Mouse (Mus musculus): ENCODE data around the gene Exosc1. TPM values are rescaled to one million over a fixed set of nuclear protein-coding genes. Genes with fewer than 3 reads are reported as not detected.

The Exosc1 gene
- total RNA-seq, 2 experiments from 2014 or later: 81.2 to 86.7 TPM

DNA sequence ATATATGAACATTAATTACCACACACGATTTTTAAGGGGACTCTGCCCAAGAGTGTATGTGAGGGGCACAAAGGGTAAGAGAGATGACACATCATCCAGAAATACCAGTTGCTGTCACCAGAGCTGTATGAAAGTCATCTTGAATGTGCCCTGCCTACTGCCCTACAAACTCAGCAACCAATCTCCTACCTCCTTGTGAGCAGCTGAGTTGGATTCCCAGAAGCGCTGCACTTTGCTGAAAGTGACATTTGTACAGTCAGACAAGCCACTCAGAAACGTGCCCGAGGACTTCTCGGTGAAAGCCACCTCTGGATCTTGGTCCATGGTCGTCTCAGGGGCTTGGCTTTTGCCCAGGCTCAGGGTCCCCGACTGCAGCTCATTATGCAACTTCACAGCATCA lies 38.3 kb downstream of the Exosc1 start:
- ATAC-seq (replicated peaks; ENCODE audit: low FRiP score, low TSS enrichment, poor library complexity, severe bottlenecking): no peak

DNA sequence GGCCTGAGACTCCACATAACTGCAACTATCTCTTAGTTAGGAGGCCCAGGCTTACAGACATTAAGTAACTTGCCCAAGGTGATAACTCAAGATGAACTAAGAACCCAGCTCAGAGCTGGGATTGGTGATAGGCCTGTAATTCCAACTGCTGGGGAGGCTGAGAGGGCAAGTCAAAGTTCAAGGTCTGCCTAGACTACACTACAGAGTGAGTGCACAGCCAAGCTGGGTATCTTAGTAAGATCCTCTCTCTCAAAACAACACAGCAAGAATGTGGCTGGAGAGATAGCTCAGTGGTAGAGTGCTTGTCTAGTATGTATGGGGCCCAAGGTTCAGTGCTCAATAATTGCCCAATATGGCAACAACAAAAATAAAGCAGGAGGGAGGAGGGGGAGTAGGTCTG lies 45.0 kb downstream of the Exosc1 start:
- ATAC-seq (replicated peaks; ENCODE audit: low FRiP score, low TSS enrichment, poor library complexity, severe bottlenecking): no peak

DNA sequence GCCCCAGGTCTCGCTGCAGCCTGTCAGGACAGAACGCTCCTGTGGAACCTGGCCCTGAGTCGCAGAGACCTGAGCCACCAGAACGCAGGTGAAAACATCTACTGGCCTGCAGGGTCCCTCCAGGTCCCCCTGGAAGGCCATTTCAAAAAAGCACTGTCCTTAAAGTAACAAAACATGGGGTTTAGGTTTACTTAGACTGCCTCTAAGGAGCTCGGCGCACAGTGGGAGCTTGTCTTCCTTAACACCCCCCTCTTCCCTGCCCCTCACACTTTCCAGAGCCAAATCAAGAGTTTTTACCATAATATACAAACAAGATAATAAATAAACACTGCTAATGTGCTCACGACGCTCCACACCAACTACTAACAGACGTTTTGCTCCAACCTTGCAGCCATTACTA lies 49.3 kb downstream of the Exosc1 start:
- ATAC-seq (replicated peaks; ENCODE audit: low FRiP score, low TSS enrichment, poor library complexity, severe bottlenecking): no peak

DNA sequence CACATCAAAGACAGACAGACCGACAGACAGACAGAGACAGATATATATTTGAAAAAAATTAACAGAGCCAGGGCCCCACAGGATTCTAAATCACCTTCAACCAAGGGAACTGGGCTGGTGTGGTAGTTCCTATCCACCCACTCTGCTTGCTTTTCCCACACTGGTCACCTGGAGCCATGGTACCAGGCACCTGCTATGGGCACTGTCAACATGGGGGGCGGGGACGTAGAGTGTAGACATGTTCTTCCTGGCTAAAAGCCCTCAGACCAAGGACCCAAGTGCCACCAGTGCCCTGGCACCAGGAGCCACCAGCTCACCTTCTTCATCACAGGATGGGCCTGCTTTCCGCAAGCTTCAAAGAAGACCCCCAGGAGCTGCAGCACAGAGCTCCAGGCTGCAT lies 51.4 kb downstream of the Exosc1 start:
- ATAC-seq (replicated peaks; ENCODE audit: low FRiP score, low TSS enrichment, poor library complexity, severe bottlenecking): no peak

DNA sequence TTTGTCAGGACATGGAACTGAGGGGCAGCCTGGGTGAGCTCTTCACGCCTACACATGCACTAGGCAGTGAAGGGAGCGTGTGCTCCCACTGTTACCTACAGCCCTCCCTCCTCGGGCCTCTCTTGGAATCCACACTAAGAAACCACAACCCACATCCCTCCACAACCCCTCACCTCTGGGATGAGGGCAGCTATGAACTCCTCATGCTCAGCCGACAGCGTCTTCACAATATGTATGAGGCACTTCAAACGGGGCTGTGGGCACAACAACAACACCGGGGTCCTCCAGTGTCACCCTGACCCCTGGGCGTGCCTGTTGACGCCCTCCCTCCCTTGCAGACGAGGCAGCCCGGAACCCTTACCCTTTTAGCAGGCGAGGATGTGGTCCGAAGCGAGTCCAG lies 58.9 kb downstream of the Exosc1 start:
- ATAC-seq (replicated peaks; ENCODE audit: low FRiP score, low TSS enrichment, poor library complexity, severe bottlenecking): no peak

Other genes with a start within 250 kb of the Exosc1 start
- 0.50 TPM in 1 of 2 replicates, not detected in the other for gene Slit1, start 189.8 kb downstream of the Exosc1 start, total RNA-seq (2014; fragmentation: Nextera tagmentation)
- gene Slit1, start 189.8 kb downstream of the Exosc1 start, total RNA-seq (2017): not detected in 2 replicates
- gene Arhgap19, start 131.4 kb downstream of the Exosc1 start, total RNA-seq (2014; fragmentation: Nextera tagmentation): 41.0 and 44.7 TPM in 2 replicates
- 34.1 and 40.5 TPM in 2 replicates for gene Arhgap19, start 131.4 kb downstream of the Exosc1 start, total RNA-seq (2017)
- 18.1 and 25.6 TPM in 2 replicates for gene Frat1, start 103.5 kb downstream of the Exosc1 start, total RNA-seq (2014; fragmentation: Nextera tagmentation)
- gene Frat1, start 103.5 kb downstream of the Exosc1 start, total RNA-seq (2017): 17.7 and 32.4 TPM in 2 replicates
- gene Frat2, start 85.3 kb downstream of the Exosc1 start, total RNA-seq (2014; fragmentation: Nextera tagmentation): 30.5 and 32.9 TPM in 2 replicates
- 55.8 and 63.7 TPM in 2 replicates for gene Frat2, start 85.3 kb downstream of the Exosc1 start, total RNA-seq (2017)
- gene Rrp12, start 37.2 kb downstream of the Exosc1 start, total RNA-seq (2014; fragmentation: Nextera tagmentation): 21.0 and 31.4 TPM in 2 replicates
- gene Rrp12, start 37.2 kb downstream of the Exosc1 start, total RNA-seq (2017): 26.5 and 36.0 TPM in 2 replicates
- gene Pgam1, start 21.5 kb downstream of the Exosc1 start, total RNA-seq (2014; fragmentation: Nextera tagmentation): 27.0 and 67.3 TPM in 2 replicates
- gene Pgam1, start 21.5 kb downstream of the Exosc1 start, total RNA-seq (2017): 30.1 and 34.7 TPM in 2 replicates
- 36.8 and 46.8 TPM in 2 replicates for gene Zdhhc16, start 57 bp upstream of the Exosc1 start, total RNA-seq (2014; fragmentation: Nextera tagmentation)
- 22.1 and 26.2 TPM in 2 replicates for gene Zdhhc16, start 57 bp upstream of the Exosc1 start, total RNA-seq (2017)
- gene Mms19, start 47.7 kb upstream of the Exosc1 start, total RNA-seq (2014; fragmentation: Nextera tagmentation): 25.6 and 39.6 TPM in 2 replicates
- gene Mms19, start 47.7 kb upstream of the Exosc1 start, total RNA-seq (2017): 15.5 and 17.7 TPM in 2 replicates
- gene Ubtd1, start 48.3 kb upstream of the Exosc1 start, total RNA-seq (2014; fragmentation: Nextera tagmentation): 2.3 and 4.8 TPM in 2 replicates
- gene Ubtd1, start 48.3 kb upstream of the Exosc1 start, total RNA-seq (2017): 1.9 TPM in 1 of 2 replicates, not detected in the other
- not detected in 2 replicates for gene Ankrd2, start 102.6 kb upstream of the Exosc1 start, total RNA-seq (2014; fragmentation: Nextera tagmentation)
- not detected in 2 replicates for gene Ankrd2, start 102.6 kb upstream of the Exosc1 start, total RNA-seq (2017)
- not detected in 2 replicates for gene Hoga1, start 112.2 kb upstream of the Exosc1 start, total RNA-seq (2014; fragmentation: Nextera tagmentation)
- not detected in 2 replicates for gene Hoga1, start 112.2 kb upstream of the Exosc1 start, total RNA-seq (2017)
- gene 4933411K16Rik, start 118.8 kb upstream of the Exosc1 start, total RNA-seq (2014; fragmentation: Nextera tagmentation): not detected in 2 replicates
- not detected in 2 replicates for gene 4933411K16Rik, start 118.8 kb upstream of the Exosc1 start, total RNA-seq (2017)
- gene Morn4, start 152.9 kb upstream of the Exosc1 start, total RNA-seq (2014; fragmentation: Nextera tagmentation): 2.1 TPM in 1 of 2 replicates, not detected in the other
- 0.53 and 0.85 TPM in 2 replicates for gene Morn4, start 152.9 kb upstream of the Exosc1 start, total RNA-seq (2017)
- gene Pi4k2a, start 157.0 kb upstream of the Exosc1 start, total RNA-seq (2014; fragmentation: Nextera tagmentation): 8.9 and 13.5 TPM in 2 replicates
- 4.6 and 5.2 TPM in 2 replicates for gene Pi4k2a, start 157.0 kb upstream of the Exosc1 start, total RNA-seq (2017)
- 2.2 and 6.1 TPM in 2 replicates for gene Avpi1, start 195.6 kb upstream of the Exosc1 start, total RNA-seq (2014; fragmentation: Nextera tagmentation)
- 4.6 TPM in 1 of 2 replicates, not detected in the other for gene Avpi1, start 195.6 kb upstream of the Exosc1 start, total RNA-seq (2017)
- 3.3 and 6.1 TPM in 2 replicates for gene Marveld1, start 214.0 kb upstream of the Exosc1 start, total RNA-seq (2014; fragmentation: Nextera tagmentation)
- gene Marveld1, start 214.0 kb upstream of the Exosc1 start, total RNA-seq (2017): 4.5 and 5.8 TPM in 2 replicates
- gene Zfyve27, start 230.5 kb upstream of the Exosc1 start, total RNA-seq (2014; fragmentation: Nextera tagmentation): 19.4 and 30.4 TPM in 2 replicates
- 10.7 and 13.4 TPM in 2 replicates for gene Zfyve27, start 230.5 kb upstream of the Exosc1 start, total RNA-seq (2017)

Data from megakaryocyte-erythroid progenitor cell, adult 5-6 weeks (primary cell).